Mouse (Mus musculus) spleen, postnatal 0 days (tissue): Measurements from ENCODE around the gene Ubl7. TPM values are rescaled to one million over a fixed set of nuclear protein-coding genes. Genes with fewer than 3 reads are reported as not detected.

Experiments
- polyA plus RNA-seq: library from polyadenylated mRNA; unstranded; fragments of >200 nt; fragmentation: Nextera tagmentation; extraction: Ambion mirVana; gene quantifications from 2 replicates; pipeline ENCODE4 v1.2.1, GENCODE M21; 2015

The Ubl7 gene
- 70.9 and 74.4 TPM in 2 replicates for polyA plus RNA-seq

DNA sequence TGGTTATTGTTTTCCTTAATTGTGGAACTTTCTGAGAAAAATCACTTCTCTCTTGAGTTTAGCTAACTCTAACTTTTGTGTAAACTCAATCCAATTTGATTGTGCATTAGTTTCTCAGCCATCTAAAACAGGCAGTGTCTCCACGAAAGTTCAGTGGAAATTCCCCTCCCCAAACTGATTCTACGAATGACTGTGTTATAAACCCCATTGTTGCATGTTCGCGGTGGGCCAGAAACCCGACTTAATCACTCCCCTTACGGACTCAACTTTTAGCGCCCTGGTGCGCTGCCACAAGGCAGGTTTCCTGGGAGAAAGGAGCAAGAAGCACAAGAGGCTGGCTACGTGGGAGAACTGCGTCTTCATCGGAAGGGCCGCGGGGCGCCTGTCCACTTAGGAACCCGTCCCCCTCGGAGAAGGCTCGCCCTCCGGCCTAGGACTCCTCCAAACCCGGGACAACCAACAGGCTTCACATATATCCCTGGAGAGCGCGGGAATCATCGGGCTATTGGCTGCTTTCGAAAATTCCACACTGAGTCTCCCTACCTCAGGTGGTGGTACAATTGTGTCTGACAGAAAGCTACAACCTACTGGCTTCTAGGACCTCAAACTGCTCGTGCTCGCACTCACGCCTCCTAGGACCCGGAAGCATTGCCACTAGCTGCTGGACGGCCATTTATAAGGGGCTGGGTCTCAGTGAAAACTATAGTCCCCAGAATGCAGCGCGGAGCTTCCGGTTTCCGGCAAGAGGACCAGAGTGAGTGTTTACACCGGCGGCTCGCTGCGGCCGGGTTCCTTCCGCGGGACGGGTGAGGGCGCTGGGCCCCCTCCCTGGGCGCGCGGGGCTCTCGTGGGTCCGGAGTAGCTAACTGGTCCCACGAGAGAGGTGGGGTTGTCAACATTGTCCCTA, at the start of gene Ubl7:
Ubl7 (plus strand) TSS at position 726 of the 907 bp plus-strand sequence.

DNA sequence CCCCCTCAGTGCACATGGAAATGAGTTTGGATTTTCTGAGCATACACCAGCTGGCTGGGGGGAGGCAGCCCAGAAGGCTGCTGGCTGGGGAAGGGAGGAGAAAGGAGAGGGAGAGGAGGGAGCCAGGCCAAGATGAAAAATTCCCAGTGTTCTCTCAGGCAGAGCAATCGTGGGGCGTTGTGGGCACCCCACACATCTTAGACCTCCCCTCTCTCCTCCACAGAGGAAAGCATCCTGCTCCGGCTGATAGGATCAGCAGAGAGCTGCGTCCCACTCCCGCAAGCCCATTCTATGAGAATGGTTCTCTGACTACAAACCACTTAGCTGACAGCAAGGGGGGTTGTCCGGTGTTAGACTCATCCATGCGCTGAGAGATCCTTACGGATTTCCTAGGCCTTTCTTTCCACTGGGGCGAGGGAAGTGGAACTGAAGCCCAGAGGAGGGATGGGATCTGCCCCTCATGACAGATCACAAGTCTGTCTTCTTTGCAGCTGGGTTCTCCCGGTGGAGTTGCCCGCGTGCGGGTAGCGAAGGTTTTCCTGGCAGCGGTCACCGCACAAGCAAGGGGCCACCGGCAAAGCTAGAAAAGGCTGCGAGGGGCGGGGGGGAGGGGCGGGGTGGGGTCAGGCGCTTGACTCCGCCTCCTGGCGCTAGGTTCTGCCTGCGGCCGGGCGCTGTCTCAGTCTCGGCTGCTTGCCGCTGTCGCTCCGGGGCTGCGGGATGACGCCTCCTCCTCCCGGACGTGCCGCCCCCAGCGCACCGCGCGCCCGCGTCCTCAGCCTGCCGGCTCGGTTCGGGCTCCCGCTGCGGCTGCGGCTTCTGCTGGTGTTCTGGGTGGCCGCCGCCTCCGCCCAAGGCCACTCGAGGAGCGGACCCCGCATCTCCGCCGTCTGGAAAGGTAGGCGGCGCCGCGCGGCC, 28.9 kb downstream of the Ubl7 start, which contains the start of gene Sema7a:
Sema7a (plus strand) TSS at position 682 of the 918 bp plus-strand sequence.

Other genes starting within 250 kb of the Ubl7 start
- not detected in 2 replicates for gene Cyp1a2, start 227.3 kb upstream of the Ubl7 start, polyA plus RNA-seq
- 0.04 and 0.16 TPM in 2 replicates for gene Cyp1a1, start 223.1 kb upstream of the Ubl7 start, polyA plus RNA-seq
- 16.2 and 17.0 TPM in 2 replicates for gene Edc3, start 202.4 kb upstream of the Ubl7 start, polyA plus RNA-seq
- 77.0 and 77.2 TPM in 2 replicates for gene Clk3, start 145.1 kb upstream of the Ubl7 start, polyA plus RNA-seq
- gene Arid3b, start 74.2 kb upstream of the Ubl7 start, polyA plus RNA-seq = 6.1 and 6.7 TPM in 2 replicates
- 0.65 and 0.80 TPM in 2 replicates for gene Sema7a, start 29.1 kb downstream of the Ubl7 start, polyA plus RNA-seq
- 12.4 and 24.9 TPM in 2 replicates for gene Cyp11a1, start 95.4 kb downstream of the Ubl7 start, polyA plus RNA-seq
- gene Stra6, start 152.8 kb downstream of the Ubl7 start, polyA plus RNA-seq = 0.08 and 0.25 TPM in 2 replicates
- gene Ccdc33, start 207.8 kb downstream of the Ubl7 start, polyA plus RNA-seq = 0.10 and 0.24 TPM in 2 replicates